Mouse (Mus musculus): ENCODE measurements around the gene Nrbp1. TPM values are rescaled to one million over a fixed set of nuclear protein-coding genes. Genes with fewer than 3 reads are reported as not detected.

Gene Nrbp1
- polyA plus RNA-seq, 1 experiment from 2014 or later = 182 TPM

- Histone ChIP-seq H3K4me1 (ENCODE audit: insufficient read depth, low read length) (peaks cover 7% of the 10 kb centered on the region), H3K4me3 (ENCODE audit: low read length) (no peak overlapping the region), H3K4me2 (replicated peaks; ENCODE audit: low read depth, low read length) (peak overlapping the region; percentile 74), H3K9me3 (ENCODE audit: low read length) (no peaks in the 10 kb centered on the region), H3K27ac (ENCODE audit: low read length) (no peak overlapping the region), H3K36me3 (ENCODE audit: insufficient read depth, low read length) (peaks cover 11% of the 10 kb centered on the region; the same call in 1 of the 2 replicates), H3K9ac (replicated peaks; ENCODE audit: low read length) (no peak overlapping the region; the same call in 1 of the 2 replicates), H3K27me3 (ENCODE audit: insufficient read depth, low read length) (no peaks in the 10 kb centered on the region)
- ATAC-seq (ENCODE audit: low FRiP score, low TSS enrichment) = no peak
- WGBS = 75% methylated on average over 3 of the region's 3 CpGs
Observed at GRCm38 (mm10) chr5:31289626-31290230, 49.1 kb downstream of the Nrbp1 start.

- peak; percentile 94 for ATAC-seq (ENCODE audit: low FRiP score, low TSS enrichment)
- Histone ChIP-seq H3K27ac (ENCODE audit: low read length) (peak within 1 kb of the TSS; percentile 67), H3K4me1 (ENCODE audit: insufficient read depth, low read length) (peaks cover 12% of the 10 kb centered on the region), H3K27me3 (ENCODE audit: insufficient read depth, low read length) (no peaks in the 10 kb centered on the region), H3K9ac (replicated peaks; ENCODE audit: low read length) (peak within 1 kb of the TSS; percentile 69), H3K4me2 (replicated peaks; ENCODE audit: low read depth, low read length) (peak within 1 kb of the TSS; percentile 74), H3K9me3 (ENCODE audit: low read length) (no peaks in the 10 kb centered on the region), H3K4me3 (ENCODE audit: low read length) (peak within 1 kb of the TSS; percentile 61), H3K36me3 (ENCODE audit: insufficient read depth, low read length) (peaks cover 7% of the 10 kb centered on the region; the same call in 1 of the 2 replicates)
- WGBS = 1% methylated on average over 45 of the region's 45 CpGs
Observed at GRCm38 (mm10) chr5:31290521-31291360, 50.1 kb downstream of the Nrbp1 start, which contains the start of gene Ift172. TSS of gene Ift172 (minus strand) at chr5:31291116.

GRCm38 (mm10) chr5:31291361-31291688, 50.7 kb downstream of the Nrbp1 start:
- WGBS = 4% methylated on average over 9 of the region's 9 CpGs
- Histone ChIP-seq H3K4me2 (replicated peaks; ENCODE audit: low read depth, low read length) (peak overlapping the region; percentile 74), H3K27me3 (ENCODE audit: insufficient read depth, low read length) (no peaks in the 10 kb centered on the region), H3K4me1 (ENCODE audit: insufficient read depth, low read length) (peaks cover 15% of the 10 kb centered on the region), H3K4me3 (ENCODE audit: low read length) (peak overlapping the region; percentile 61), H3K36me3 (ENCODE audit: insufficient read depth, low read length) (peaks cover 1% of the 10 kb centered on the region; the same call in 1 of the 2 replicates), H3K27ac (ENCODE audit: low read length) (peak overlapping the region; percentile 67), H3K9ac (replicated peaks; ENCODE audit: low read length) (peak overlapping the region; percentile 60), H3K9me3 (ENCODE audit: low read length) (no peaks in the 10 kb centered on the region)
- ATAC-seq (ENCODE audit: low FRiP score, low TSS enrichment) = no peak

- Histone ChIP-seq H3K27ac (ENCODE audit: low read length) (peak overlapping the region; percentile 43), H3K9ac (replicated peaks; ENCODE audit: low read length) (peak overlapping the region; percentile 88), H3K4me2 (replicated peaks; ENCODE audit: low read depth, low read length) (peak overlapping the region; percentile 98), H3K27me3 (ENCODE audit: insufficient read depth, low read length) (no peaks in the 10 kb centered on the region), H3K36me3 (ENCODE audit: insufficient read depth, low read length) (no peaks in the 10 kb centered on the region), H3K9me3 (ENCODE audit: low read length) (no peaks in the 10 kb centered on the region), H3K4me3 (ENCODE audit: low read length) (peak overlapping the region; percentile 82), H3K4me1 (ENCODE audit: insufficient read depth, low read length) (peaks cover 15% of the 10 kb centered on the region)
- WGBS = 3% methylated on average over 29 of the region's 29 CpGs
- no peak for ATAC-seq (ENCODE audit: low FRiP score, low TSS enrichment)
Observed at GRCm38 (mm10) chr5:31294964-31295605, 54.4 kb downstream of the Nrbp1 start.

DNA sequence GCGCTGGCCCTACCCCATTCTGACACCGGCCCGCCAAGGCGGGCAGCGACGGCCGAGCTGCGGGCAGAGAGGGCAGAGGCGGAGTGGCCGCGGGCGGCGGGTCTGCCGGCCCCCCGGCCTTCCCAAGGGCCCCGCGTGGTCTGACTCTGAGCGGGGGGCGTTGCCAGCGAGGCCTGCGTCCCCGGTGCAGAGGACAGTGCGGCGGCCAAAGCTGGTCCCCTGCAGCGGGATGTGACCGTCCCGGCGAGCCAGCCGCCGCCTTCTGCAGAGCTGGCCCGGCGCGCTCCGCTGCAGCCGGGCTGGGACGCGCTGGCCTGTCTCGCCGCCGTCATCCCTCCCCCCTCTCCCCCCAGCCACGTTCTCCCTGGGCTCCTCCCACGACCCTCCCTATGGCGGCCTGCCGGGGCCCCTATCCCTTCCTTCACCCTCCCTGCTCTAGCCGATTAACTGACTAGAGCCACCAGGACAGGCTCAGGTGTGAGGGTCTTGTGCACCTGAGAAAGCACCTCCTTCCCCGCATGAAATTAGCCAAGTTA, 55.0 kb downstream of the Nrbp1 start, which contains the start of gene Fndc4:
Fndc4 (minus strand) TSS at position 475 of the 536 bp plus-strand sequence.
- peak within 1 kb of the TSS; percentile 88 for H3K9ac ChIP-seq (replicated peaks; ENCODE audit: low read length)
- peak within 1 kb of the TSS; percentile 82 for H3K4me3 ChIP-seq (ENCODE audit: low read length)
- peaks cover 15% of the 10 kb centered on the region for H3K4me1 ChIP-seq (ENCODE audit: insufficient read depth, low read length)
- H3K9me3 ChIP-seq (ENCODE audit: low read length) = no peaks in the 10 kb centered on the region
- peak within 1 kb of the TSS; percentile 43 for H3K27ac ChIP-seq (ENCODE audit: low read length)
- no peaks in the 10 kb centered on the region for H3K36me3 ChIP-seq (ENCODE audit: insufficient read depth, low read length)
- WGBS = 0% methylated on average over 39 of the region's 46 CpGs
- peak; percentile 64 for ATAC-seq (ENCODE audit: low FRiP score, low TSS enrichment)
- peak within 1 kb of the TSS; percentile 98 for H3K4me2 ChIP-seq (replicated peaks; ENCODE audit: low read depth, low read length)
- H3K27me3 ChIP-seq (ENCODE audit: insufficient read depth, low read length) = no peaks in the 10 kb centered on the region

DNA sequence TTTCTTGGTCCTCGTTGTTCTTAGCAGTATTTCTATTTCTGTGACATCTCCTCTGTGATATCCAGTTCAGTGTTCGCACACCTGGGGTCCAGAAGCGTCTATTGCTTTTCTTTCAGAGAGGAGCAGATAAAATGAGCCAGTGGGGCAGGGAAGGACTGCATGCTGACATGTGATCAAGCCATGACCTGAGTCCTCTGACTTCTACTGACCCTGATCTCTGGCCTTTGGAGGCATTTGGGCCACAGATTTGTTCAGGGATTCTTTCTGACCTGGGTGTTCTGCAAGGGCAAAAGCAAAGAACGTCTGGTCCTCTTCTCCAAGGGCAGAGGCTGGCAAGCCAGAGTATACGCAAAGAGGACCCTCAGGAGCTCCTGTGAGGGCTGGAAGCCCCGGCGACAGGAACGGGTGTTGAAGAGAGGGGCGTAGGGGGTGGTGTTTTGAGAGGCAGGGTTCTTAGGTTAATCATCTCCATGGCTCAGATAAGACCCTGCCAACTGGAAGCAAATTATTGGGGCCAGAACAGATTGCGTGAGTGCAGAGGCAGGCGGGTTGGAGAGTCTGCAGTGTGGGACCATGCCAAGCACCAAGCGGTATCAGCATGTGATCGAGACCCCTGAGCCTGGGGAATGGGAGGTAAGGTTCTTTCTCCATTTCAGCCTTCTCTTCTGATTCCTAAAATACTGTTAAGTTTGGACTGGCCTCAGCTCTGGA, 56.5 kb downstream of the Nrbp1 start, which contains the start of gene Gckr:
Gckr (plus strand) TSS at position 397 of the 711 bp plus-strand sequence.
- no peak for ATAC-seq (ENCODE audit: low FRiP score, low TSS enrichment)
- H3K27me3 ChIP-seq (ENCODE audit: insufficient read depth, low read length) = no peaks in the 10 kb centered on the region
- H3K9me3 ChIP-seq (ENCODE audit: low read length) = no peaks in the 10 kb centered on the region
- H3K4me1 ChIP-seq (ENCODE audit: insufficient read depth, low read length) = peaks cover 10% of the 10 kb centered on the region
- no peaks in the 10 kb centered on the region for H3K36me3 ChIP-seq (ENCODE audit: insufficient read depth, low read length)
- H3K9ac ChIP-seq (replicated peaks; ENCODE audit: low read length) = no peak within 1 kb of the TSS; the same call in 1 of the 2 replicates
- WGBS = 68% methylated on average over 13 of the region's 13 CpGs
- H3K4me3 ChIP-seq (ENCODE audit: low read length) = peak within 1 kb of the TSS; percentile 82; the same call in 1 of the 2 replicates
- H3K27ac ChIP-seq (ENCODE audit: low read length) = no peak within 1 kb of the TSS
- peak within 1 kb of the TSS; percentile 98 for H3K4me2 ChIP-seq (replicated peaks; ENCODE audit: low read depth, low read length)

- 67% methylated on average over 3 of the region's 3 CpGs for WGBS
- no peak overlapping the region for H3K4me3 ChIP-seq (ENCODE audit: low read length)
- no peaks in the 10 kb centered on the region for H3K36me3 ChIP-seq (ENCODE audit: insufficient read depth, low read length)
- no peak overlapping the region for H3K9ac ChIP-seq (replicated peaks; ENCODE audit: low read length)
- H3K27me3 ChIP-seq (ENCODE audit: insufficient read depth, low read length) = no peaks in the 10 kb centered on the region
- H3K27ac ChIP-seq (ENCODE audit: low read length) = no peak overlapping the region
- peaks cover 10% of the 10 kb centered on the region for H3K4me1 ChIP-seq (ENCODE audit: insufficient read depth, low read length)
- H3K4me2 ChIP-seq (replicated peaks; ENCODE audit: low read depth, low read length) = no peak overlapping the region
- H3K9me3 ChIP-seq (ENCODE audit: low read length) = no peaks in the 10 kb centered on the region
- no peak for ATAC-seq (ENCODE audit: low FRiP score, low TSS enrichment)
Observed at GRCm38 (mm10) chr5:31297981-31298380, 57.3 kb downstream of the Nrbp1 start.

DNA sequence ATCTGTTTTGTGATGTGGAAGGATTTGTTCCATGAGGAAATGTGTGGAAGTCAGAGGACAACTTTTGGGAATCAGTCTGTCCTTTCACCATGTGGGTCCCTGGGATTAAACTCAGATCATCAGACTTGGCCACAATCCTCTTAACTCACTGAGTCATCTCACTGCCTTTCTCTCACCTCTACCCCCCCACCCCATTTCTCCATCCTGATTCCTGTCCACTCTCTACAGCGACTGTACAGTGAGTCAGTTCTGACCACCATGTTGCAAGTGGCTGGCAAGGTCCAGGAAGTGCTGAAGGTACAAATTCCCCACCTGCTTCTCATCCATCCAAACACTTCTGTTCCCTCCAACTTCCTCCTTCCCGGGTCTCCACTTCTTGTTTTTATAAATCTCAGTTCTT, 57.8 kb downstream of the Nrbp1 start:
- Histone ChIP-seq H3K4me2 (replicated peaks; ENCODE audit: low read depth, low read length) (no peak overlapping the region), H3K4me3 (ENCODE audit: low read length) (no peak overlapping the region), H3K4me1 (ENCODE audit: insufficient read depth, low read length) (peaks cover 10% of the 10 kb centered on the region), H3K9me3 (ENCODE audit: low read length) (no peaks in the 10 kb centered on the region), H3K36me3 (ENCODE audit: insufficient read depth, low read length) (no peaks in the 10 kb centered on the region), H3K9ac (replicated peaks; ENCODE audit: low read length) (no peak overlapping the region), H3K27me3 (ENCODE audit: insufficient read depth, low read length) (no peaks in the 10 kb centered on the region), H3K27ac (ENCODE audit: low read length) (no peak overlapping the region)
- no peak for ATAC-seq (ENCODE audit: low FRiP score, low TSS enrichment)
- WGBS = 57% methylated on average over 2 of the region's 2 CpGs

Data from kidney, embryonic 16.5 days (tissue).